Mouse (Mus musculus) liver, embryonic 16.5 days (tissue): ENCODE data around the gene Rpl13. TPM values are rescaled to one million over a fixed set of nuclear protein-coding genes. Genes with fewer than 3 reads are reported as not detected.

ENCODE experiments used
- ATAC-seq: fragments of 200-750 bp; cut with Nextera tagmentation; 2 replicates; pipeline ENCODE4 v1.8.0; 2017; ENCODE audit warnings: low read depth, mild to moderate bottlenecking, moderate number of reproducible peaks, moderate library complexity
- H3K27ac ChIP-seq: fragments of 300-500 bp; sonication (generic); 2 replicates; pipeline ENCODE4 v1.5.1; 2014; ENCODE audit warnings: mild to moderate bottlenecking, low read length
- H3K27me3 ChIP-seq: fragments of 300-500 bp; sonication (generic); 2 replicates; pipeline ENCODE4 v1.6.1; 2014; ENCODE audit warnings: low read depth, low read length, mixed read lengths; ENCODE audit not compliant: control insufficient read depth, insufficient read depth
- H3K36me3 ChIP-seq: fragments of 300-500 bp; sonication (generic); 2 replicates; pipeline ENCODE4 v1.6.1; 2014; ENCODE audit warnings: mild to moderate bottlenecking; ENCODE audit not compliant: control insufficient read depth, insufficient read depth
- H3K4me1 ChIP-seq: fragments of 300-500 bp; sonication (generic); 2 replicates; pipeline ENCODE4 v1.6.1; 2014; ENCODE audit warnings: low read depth, low read length, mixed read lengths; ENCODE audit not compliant: control insufficient read depth
- H3K4me2 ChIP-seq: fragments of 300-500 bp; sonication (generic); 2 replicates; pipeline ENCODE4 v1.6.1; 2014; ENCODE audit warnings: low read depth, low read length, mixed read lengths
- H3K4me3 ChIP-seq: fragments of 300-500 bp; sonication (generic); 2 replicates; pipeline ENCODE4 v1.5.1; 2014; ENCODE audit warnings: low read depth, mild to moderate bottlenecking, low read length
- H3K9ac ChIP-seq: fragments of 300-500 bp; sonication (generic); 2 replicates; pipeline ENCODE4 v1.6.1; 2014; ENCODE audit warnings: low read depth, low read length
- H3K9me3 ChIP-seq: fragments of 300-500 bp; sonication (generic); replicated peaks from 2 replicates; pipeline ENCODE4 v1.6.1; 2016; ENCODE audit warnings: low read length; ENCODE audit not compliant: control insufficient read depth
- WGBS: fragments of 180-500 bp; shearing (Covaris S2); extraction: QIAGEN DNeasy Blood & Tissue Kit; methylation state at CpG from one replicate; pipeline ENCODE4 v1.1.7; 2014; ENCODE audit not compliant: insufficient replicate concordance; 5-methylcytosine and 5-hydroxymethylcytosine counted together
- polyA plus RNA-seq: library from polyadenylated mRNA; unstranded; fragments of >200 nt; fragmentation: Nextera tagmentation; extraction: Ambion mirVana; gene quantifications from 2 replicates; pipeline ENCODE4 v1.2.1, GENCODE M21; 2015

Rpl13 gene
- polyA plus RNA-seq, 1 experiment from 2014 or later, result 732 TPM

GRCm38 (mm10) chr8:123135806-123136205, 33.7 kb downstream of the Rpl13 start:
- Histone ChIP-seq H3K9ac (no peak overlapping the region), H3K27me3 (no peaks in the 10 kb centered on the region), H3K27ac (no peak overlapping the region), H3K4me3 (no peak overlapping the region), H3K9me3 (peaks cover 3% of the 10 kb centered on the region; the same call in 1 of the 2 replicates), H3K36me3 (no peaks in the 10 kb centered on the region), H3K4me1 (no peaks in the 10 kb centered on the region), H3K4me2 (no peak overlapping the region)
- 49% methylated on average over 9 of the region's 9 CpGs for WGBS
- no peak for ATAC-seq

GRCm38 (mm10) chr8:123136287-123136686, 34.1 kb downstream of the Rpl13 start:
- Histone ChIP-seq H3K4me2 (no peak overlapping the region), H3K4me1 (no peaks in the 10 kb centered on the region), H3K36me3 (no peaks in the 10 kb centered on the region), H3K27ac (no peak overlapping the region), H3K9me3 (peaks cover 3% of the 10 kb centered on the region; the same call in 1 of the 2 replicates), H3K9ac (no peak overlapping the region), H3K27me3 (no peaks in the 10 kb centered on the region), H3K4me3 (no peak overlapping the region)
- WGBS, result 68% methylated on average over 9 of the region's 9 CpGs
- no peak for ATAC-seq

GRCm38 (mm10) chr8:123137645-123138077, 35.5 kb downstream of the Rpl13 start:
- Histone ChIP-seq H3K27me3 (no peaks in the 10 kb centered on the region), H3K4me2 (no peak overlapping the region), H3K9me3 (peaks cover 3% of the 10 kb centered on the region; the same call in 1 of the 2 replicates), H3K4me1 (no peaks in the 10 kb centered on the region), H3K27ac (no peak overlapping the region), H3K36me3 (no peaks in the 10 kb centered on the region), H3K4me3 (no peak overlapping the region), H3K9ac (no peak overlapping the region; the same call in 1 of the 2 replicates)
- WGBS, result 26% methylated on average over 2 of the region's 2 CpGs
- ATAC-seq, result no peak

GRCm38 (mm10) chr8:123138741-123139140, 36.6 kb downstream of the Rpl13 start:
- no peak for ATAC-seq
- H3K27ac ChIP-seq, result no peak overlapping the region
- no peaks in the 10 kb centered on the region for H3K4me1 ChIP-seq
- 60% methylated on average over 4 of the region's 4 CpGs for WGBS
- H3K4me3 ChIP-seq, result no peak overlapping the region
- H3K27me3 ChIP-seq, result no peaks in the 10 kb centered on the region
- H3K9me3 ChIP-seq, result no peaks in the 10 kb centered on the region
- no peaks in the 10 kb centered on the region for H3K36me3 ChIP-seq
- H3K9ac ChIP-seq, result no peak overlapping the region
- H3K4me2 ChIP-seq, result no peak overlapping the region

GRCm38 (mm10) chr8:123141741-123142462, 39.8 kb downstream of the Rpl13 start:
- Histone ChIP-seq H3K4me2 (no peak overlapping the region), H3K9me3 (no peaks in the 10 kb centered on the region), H3K27me3 (no peaks in the 10 kb centered on the region), H3K36me3 (no peaks in the 10 kb centered on the region), H3K27ac (no peak overlapping the region), H3K4me1 (no peaks in the 10 kb centered on the region), H3K4me3 (no peak overlapping the region), H3K9ac (no peak overlapping the region)
- no peak for ATAC-seq
- WGBS, result 76% methylated on average over 14 of the region's 14 CpGs

- H3K4me3 ChIP-seq, result no peak overlapping the region
- no peak overlapping the region for H3K27ac ChIP-seq
- no peaks in the 10 kb centered on the region; the same call in 1 of the 2 replicates for H3K27me3 ChIP-seq
- H3K9me3 ChIP-seq, result no peaks in the 10 kb centered on the region
- no peaks in the 10 kb centered on the region for H3K4me1 ChIP-seq
- no peak overlapping the region for H3K9ac ChIP-seq
- no peak for ATAC-seq
- H3K36me3 ChIP-seq, result no peaks in the 10 kb centered on the region
- H3K4me2 ChIP-seq, result no peak overlapping the region
- WGBS, result 45% methylated on average over 6 of the region's 6 CpGs
Observed at GRCm38 (mm10) chr8:123145279-123145678, 43.1 kb downstream of the Rpl13 start.

GRCm38 (mm10) chr8:123146390-123146789, 44.2 kb downstream of the Rpl13 start:
- Histone ChIP-seq H3K9me3 (no peaks in the 10 kb centered on the region), H3K36me3 (no peaks in the 10 kb centered on the region), H3K4me3 (no peak overlapping the region), H3K27ac (no peak overlapping the region), H3K27me3 (no peaks in the 10 kb centered on the region; the same call in 1 of the 2 replicates), H3K4me2 (no peak overlapping the region), H3K9ac (no peak overlapping the region), H3K4me1 (no peaks in the 10 kb centered on the region)
- ATAC-seq, result no peak
- 75% methylated on average over 7 of the region's 7 CpGs for WGBS

- no peak for ATAC-seq
- Histone ChIP-seq H3K27ac (no peak overlapping the region), H3K9ac (no peak overlapping the region), H3K4me1 (peaks cover 7% of the 10 kb centered on the region), H3K36me3 (no peaks in the 10 kb centered on the region), H3K27me3 (no peaks in the 10 kb centered on the region; the same call in 1 of the 2 replicates), H3K4me3 (no peak overlapping the region), H3K9me3 (no peaks in the 10 kb centered on the region), H3K4me2 (no peak overlapping the region)
- 34% methylated on average over 9 of the region's 9 CpGs for WGBS
Observed at GRCm38 (mm10) chr8:123150737-123151171, 48.6 kb downstream of the Rpl13 start.
